Mouse (Mus musculus) urinary bladder, postnatal 25 days (tissue): ENCODE data around the gene Has3.
A peak's percentile ranks its signal among the peaks of the same experiment; 100 is the strongest.

Experiments used
- DNase-seq: peaks from one replicate; pipeline ENCODE4 v3.0.0; 2022; ENCODE audit warnings: low spot score

Gene Has3

DNA sequence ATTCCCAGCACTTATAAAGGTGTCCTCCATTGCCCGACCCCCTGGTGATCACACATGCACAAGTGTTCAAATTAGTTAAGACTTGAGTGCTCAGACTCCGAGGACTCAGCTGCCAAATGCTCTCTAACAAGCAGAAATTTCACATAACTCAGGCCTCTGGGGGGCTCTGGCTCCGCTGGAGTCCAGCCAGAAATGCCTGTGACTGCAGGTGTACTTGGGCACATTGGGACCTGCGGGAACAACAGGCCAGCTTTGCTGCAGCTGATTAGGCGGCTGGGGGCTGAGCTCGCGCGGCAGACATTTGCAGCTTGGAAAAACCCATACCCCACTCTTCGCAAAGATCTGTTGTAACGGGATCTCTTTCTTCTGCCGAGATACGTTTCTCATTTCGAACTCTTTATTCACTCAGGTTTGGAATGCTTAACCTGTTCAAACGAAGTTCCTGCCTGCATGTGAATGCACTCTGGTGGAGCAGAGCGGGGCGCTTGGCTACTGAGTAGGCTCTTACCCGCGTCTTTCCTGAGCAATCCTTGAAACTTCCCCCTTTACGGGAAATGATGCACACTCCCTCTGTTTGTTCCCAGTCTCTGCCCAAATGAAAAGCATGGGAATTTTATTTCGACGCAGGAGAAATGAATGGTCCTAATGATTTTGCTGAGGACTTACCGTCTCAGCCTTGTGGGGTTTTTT lies 62.5 kb downstream of the Has3 start:
- DNase-seq: peak; percentile 11

DNA sequence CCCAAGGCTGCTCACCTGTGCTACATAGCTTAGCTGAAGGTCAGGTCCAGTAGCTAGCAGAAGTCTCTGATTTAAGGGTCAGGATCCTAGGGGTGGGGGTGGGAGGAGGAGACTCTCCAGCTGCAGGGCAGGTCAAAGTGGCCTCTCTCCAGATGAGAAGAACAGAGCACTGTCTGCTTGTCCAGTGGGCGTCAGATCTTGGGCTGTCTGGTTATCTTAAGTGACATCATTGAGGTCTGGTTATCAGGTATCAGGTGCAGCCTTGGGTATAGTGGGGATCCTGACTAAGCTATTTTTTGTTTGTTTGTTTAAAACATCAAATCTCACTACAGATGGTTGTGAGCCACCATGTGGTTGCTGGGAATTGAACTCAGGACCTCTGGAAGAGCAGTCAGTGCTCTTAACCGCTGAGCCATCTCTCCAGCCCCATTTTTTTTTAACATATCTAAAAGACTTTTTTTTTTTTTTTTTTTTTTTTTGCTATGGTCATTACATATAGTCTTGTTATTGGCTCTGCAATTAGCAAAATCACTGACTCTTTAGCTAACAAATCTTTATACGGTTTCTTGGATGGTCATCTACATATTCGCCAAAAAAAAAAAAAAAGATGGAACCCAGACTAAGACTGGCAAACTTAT lies 63.6 kb downstream of the Has3 start:
- DNase-seq: no peak
